Mouse (Mus musculus): Measurements from ENCODE around the gene Myo5c.

- TF ChIP-seq CTCF (conservative IDR thresholded peaks at IDR 0.05 in 1 of 2, IDR thresholded peaks at IDR 0.05 in 1 of 2; ENCODE audit: low read depth in 2 of 2, low read length in 2 of 2) (no peak), POLR2A (IDR thresholded peaks at IDR 0.05; ENCODE audit: low read depth, low read length) (no peak), IRF4 (IDR thresholded peaks at IDR 0.05; ENCODE audit: low read depth, low read length) (no peak), NELFE (IDR thresholded peaks at IDR 0.05; ENCODE audit: low read depth, low read length) (no peak), UBTF (IDR thresholded peaks at IDR 0.05; ENCODE audit: low read depth, low read length) (no peak)
Observed at GRCm38 (mm10) chr9:75348641-75349040, 116.8 kb downstream of the Myo5c start.

All from CH12.LX (cell line).